ENCODE assay signal across 18 mouse cellular contexts in the genomic region with DNA sequence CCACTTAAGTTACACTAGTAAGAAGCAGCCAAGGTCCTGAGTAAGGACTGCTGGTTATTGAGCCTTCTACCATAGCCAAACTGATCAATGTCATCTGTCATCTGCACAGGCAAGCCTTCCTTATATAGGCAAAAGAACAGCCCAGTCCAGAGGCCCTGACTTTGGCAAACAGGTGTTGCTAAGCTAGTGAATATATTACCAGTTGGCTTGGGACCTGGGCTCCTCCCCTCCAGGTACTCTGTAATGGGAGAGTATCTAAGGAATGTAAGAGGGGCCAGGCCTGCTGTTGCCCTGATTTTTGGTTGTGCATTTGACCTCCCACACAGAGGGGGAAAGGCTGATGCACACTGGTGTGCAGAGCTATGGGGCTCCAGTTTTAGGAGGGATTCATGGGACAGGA.
DNase-seq lines count a peak whose midpoint lies in the region; ATAC-seq and TF ChIP-seq lines count a peak whose summit lies in the region.
"Had no signal": no experiment of that assay in that cellular context is flagged by ENCODE, and none has a peak within 500 bp of the region (broad histone marks: within the 10 kb centered on the region; RNA-seq: fewer than 3 reads in every experiment).

No protein-coding gene starts in this region.

- no peaks in the 10 kb centered on the region for H3K9me3 ChIP-seq in lung, postnatal 0 days (ENCODE audit: low read length)
- H3K9me3 ChIP-seq in kidney, postnatal 0 days (replicated peaks; ENCODE audit: low read length): no peaks in the 10 kb centered on the region
- H3K9me3 ChIP-seq in forebrain, embryonic 15.5 days: no peaks in the 10 kb centered on the region
- H3K9me3 ChIP-seq: forebrain, embryonic 12.5 days; hindbrain, embryonic 12.5 days; liver, embryonic 15.5 days; midbrain, embryonic 10.5 days had no signal

- no peak overlapping the region for H3K9ac ChIP-seq in lung, postnatal 0 days (replicated peaks; ENCODE audit: low read depth)
- no peak overlapping the region for H3K9ac ChIP-seq in kidney, postnatal 0 days (ENCODE audit: low read depth, low read length)
- H3K9ac ChIP-seq in forebrain, embryonic 15.5 days (replicated peaks): no peak overlapping the region
- H3K9ac ChIP-seq: forebrain, embryonic 12.5 days; hindbrain, embryonic 12.5 days; liver, embryonic 15.5 days had no signal

- H3K4me1 ChIP-seq in lung, postnatal 0 days (ENCODE audit: insufficient read depth, low read depth, low read length): peaks cover 12% of the 10 kb centered on the region; the same call in 1 of the 2 replicates
- H3K4me1 ChIP-seq in lung, adult 2 months (ENCODE audit: control insufficient read depth, insufficient read depth, low read length): peaks cover 36% of the 10 kb centered on the region
- H3K4me1 ChIP-seq in kidney, postnatal 0 days (replicated peaks; ENCODE audit: insufficient read depth, low read length): peaks cover 6% of the 10 kb centered on the region; the same call in 1 of the 2 replicates
- H3K4me1 ChIP-seq in forebrain, embryonic 15.5 days: no peaks in the 10 kb centered on the region
- H3K4me1 ChIP-seq: hindbrain, embryonic 12.5 days; liver, embryonic 15.5 days; midbrain, embryonic 10.5 days had no signal

- no peak for TF ChIP-seq EP300 in lung, postnatal 0 days (IDR thresholded peaks at IDR 0.05)

- peak; percentile 68; the same call in 1 of the 2 replicates for ATAC-seq in lung, postnatal 0 days
- ATAC-seq in kidney, postnatal 0 days (replicated peaks; ENCODE audit: low FRiP score, low read depth): peak; percentile 43; the same call in 1 of the 2 replicates
- no peak for ATAC-seq in forebrain, embryonic 15.5 days (replicated peaks)

- H3K4me3 ChIP-seq in lung, postnatal 0 days (ENCODE audit: low read depth, low read length): no peak overlapping the region
- H3K4me3 ChIP-seq in lung, adult 2 months (replicated peaks; ENCODE audit: extremely low read depth, low read depth, low read length): no peak overlapping the region
- no peak overlapping the region for H3K4me3 ChIP-seq in kidney, postnatal 0 days (replicated peaks; ENCODE audit: low read depth, low read length)
- no peak overlapping the region for H3K4me3 ChIP-seq in forebrain, embryonic 15.5 days
- H3K4me3 ChIP-seq: forebrain, embryonic 12.5 days; hindbrain, embryonic 12.5 days; liver, embryonic 15.5 days; midbrain, embryonic 10.5 days; myocyte had no signal

- no peak for TF ChIP-seq CTCF in lung, postnatal 0 days (IDR thresholded peaks at IDR 0.05)
- no peak for TF ChIP-seq CTCF in lung, adult 2 months (IDR thresholded peaks at IDR 0.05; ENCODE audit: insufficient read depth, low read length)
- TF ChIP-seq CTCF in kidney, postnatal 0 days (IDR thresholded peaks at IDR 0.05; ENCODE audit: low read depth): no peak

- peaks cover 5% of the 10 kb centered on the region; the same call in 1 of the 2 replicates for H3K36me3 ChIP-seq in lung, postnatal 0 days (ENCODE audit: insufficient read depth, low read length)
- peaks cover 9% of the 10 kb centered on the region; the same call in 1 of the 2 replicates for H3K36me3 ChIP-seq in kidney, postnatal 0 days (ENCODE audit: insufficient read depth, low read length)
- H3K36me3 ChIP-seq in forebrain, embryonic 15.5 days: peaks cover 10% of the 10 kb centered on the region; the same call in 1 of the 2 replicates
- H3K36me3 ChIP-seq: forebrain, embryonic 12.5 days; hindbrain, embryonic 12.5 days; liver, embryonic 15.5 days had no signal

- intact Hi-C loops in heart, postnatal 10 days (cut with DNase I): no loop called here

- no peak for TF ChIP-seq POLR2A in lung, adult 2 months (IDR thresholded peaks at IDR 0.05; ENCODE audit: borderline replicate concordance, extremely low read depth, low read depth, low read length)

- H3K4me2 ChIP-seq in lung, postnatal 0 days (replicated peaks; ENCODE audit: low read depth, low read length): no peak overlapping the region
- no peak overlapping the region for H3K4me2 ChIP-seq in kidney, postnatal 0 days (ENCODE audit: low read length)
- no peak overlapping the region for H3K4me2 ChIP-seq in forebrain, embryonic 15.5 days (replicated peaks)
- H3K4me2 ChIP-seq: forebrain, embryonic 12.5 days; hindbrain, embryonic 12.5 days; liver, embryonic 15.5 days had no signal

- H3K27ac ChIP-seq in lung, postnatal 0 days (ENCODE audit: low read length): no peak overlapping the region
- H3K27ac ChIP-seq in kidney, postnatal 0 days: peak overlapping the region; percentile 68; the same call in 1 of the 2 replicates
- no peak overlapping the region for H3K27ac ChIP-seq in forebrain, embryonic 15.5 days (replicated peaks)
- H3K27ac ChIP-seq: forebrain, embryonic 12.5 days; hindbrain, embryonic 12.5 days; liver, embryonic 15.5 days; midbrain, embryonic 10.5 days had no signal

- H3K27me3 ChIP-seq in lung, postnatal 0 days (replicated peaks; ENCODE audit: insufficient read depth, low read length): no peaks in the 10 kb centered on the region
- no peaks in the 10 kb centered on the region for H3K27me3 ChIP-seq in kidney, postnatal 0 days (ENCODE audit: insufficient read depth, low read length)
- H3K27me3 ChIP-seq in forebrain, embryonic 15.5 days: no peaks in the 10 kb centered on the region
- H3K27me3 ChIP-seq: CH12.LX; forebrain, embryonic 12.5 days; hindbrain, embryonic 12.5 days; liver, embryonic 15.5 days had no signal

- peak; percentile 87 for DNase-seq in heart, adult 11 months
- DNase-seq in heart, postnatal 10 days: no peak
- no peak for DNase-seq in lung, postnatal 0 days (ENCODE audit: low spot score)
- no peak for DNase-seq in lung, adult 2 months
- no peak for DNase-seq in kidney, postnatal 0 days (ENCODE audit: low spot score)
- DNase-seq in yolk sac, embryonic 10.5 days (ENCODE audit: low spot score): peak; percentile 59
- no peak for DNase-seq in cerebellum, postnatal 10 days
- DNase-seq: adrenal gland, postnatal 10 days; cerebellum, adult 8-10 months; layer of hippocampus, postnatal 36 days; left cerebral cortex, postnatal 4 days had no signal

Comparison
In these comparisons a context has a peak if more than half of its experiments do, and no peak if none do; other contexts are left out.
1. DNase-seq: peak in heart, adult 11 months (single experiment) and yolk sac, embryonic 10.5 days (single experiment); none in heart, postnatal 10 days (0 of 2), lung, postnatal 0 days (single experiment), lung, adult 2 months (single experiment), kidney, postnatal 0 days (single experiment) and cerebellum, postnatal 10 days (0 of 2).